Mouse (Mus musculus) hindbrain, postnatal 0 days (tissue): ENCODE measurements around the gene Gm9837. TPM values are rescaled to one million over a fixed set of nuclear protein-coding genes. Genes with fewer than 3 reads are reported as not detected.

Source experiments
- ATAC-seq: fragments of 200-750 bp; cut with Nextera tagmentation; 2 replicates; pipeline ENCODE4 v1.8.0; 2017; ENCODE audit warnings: mild to moderate bottlenecking, moderate TSS enrichment, moderate library complexity
- DNase-seq: peaks from one replicate; pipeline ENCODE4 v3.0.0-alpha.2; 2015; ENCODE audit warnings: low spot score
- H3K27ac ChIP-seq: fragments of 300-500 bp; sonication (generic); 2 replicates; pipeline ENCODE4 v1.5.1; 2014; ENCODE audit warnings: mild to moderate bottlenecking
- H3K27me3 ChIP-seq: fragments of 300-500 bp; sonication (generic); 2 replicates; pipeline ENCODE4 v1.6.1; 2014; ENCODE audit warnings: low read length, mixed read lengths; ENCODE audit not compliant: insufficient read depth
- H3K36me3 ChIP-seq: fragments of 300-500 bp; sonication (generic); 2 replicates; pipeline ENCODE4 v1.6.1; 2014; ENCODE audit warnings: low read length, mixed read lengths; ENCODE audit not compliant: insufficient read depth
- H3K4me1 ChIP-seq: fragments of 300-500 bp; sonication (generic); 2 replicates; pipeline ENCODE4 v1.6.1; 2014; ENCODE audit warnings: antibody characterized with exemption, low read length, mixed read lengths; ENCODE audit not compliant: insufficient read depth
- H3K4me2 ChIP-seq: fragments of 300-500 bp; sonication (generic); 2 replicates; pipeline ENCODE4 v1.6.1; 2014; ENCODE audit warnings: low read depth, mild to moderate bottlenecking, low read length, moderate library complexity, mixed read lengths
- H3K4me3 ChIP-seq: fragments of 300-500 bp; sonication (generic); 2 replicates; pipeline ENCODE4 v1.5.1; 2014; ENCODE audit warnings: low read length
- H3K9ac ChIP-seq: fragments of 300-500 bp; sonication (generic); replicated peaks from 2 replicates; pipeline ENCODE4 v1.6.1; 2014; ENCODE audit warnings: mild to moderate bottlenecking, low read length, moderate library complexity, mixed read lengths
- H3K9me3 ChIP-seq: fragments of 300-500 bp; sonication (generic); 2 replicates; pipeline ENCODE4 v1.6.1; 2016; ENCODE audit warnings: low read length, mixed read lengths
- CTCF ChIP-seq: IDR thresholded peaks from 2 replicates; pipeline ENCODE4 v1.5.1; 2016; ENCODE audit warnings: antibody characterized with exemption, control low read depth, low read depth
- WGBS: fragments of 180-500 bp; shearing (Covaris S2); extraction: QIAGEN DNeasy Blood & Tissue Kit; methylation state at CpG from one replicate; pipeline ENCODE4 v1.1.7; 2014; 5-methylcytosine and 5-hydroxymethylcytosine counted together
- polyA plus RNA-seq: library from polyadenylated mRNA; unstranded; fragments of >200 nt; fragmentation: Nextera tagmentation; extraction: Ambion mirVana; gene quantifications from 2 replicates; pipeline ENCODE4 v1.2.1, GENCODE M21; 2015
- total RNA-seq: library from RNA; depleted of rRNA; stranded (reverse); fragments of >200 nt; gene quantifications from 2 replicates; pipeline ENCODE4 v1.2.3, GENCODE M21; 2014

Gene Gm9837
- total and polyA plus RNA-seq, 2 experiments from 2014 or later = not detected

- Histone ChIP-seq H3K27ac (no peak within 1 kb of the TSS), H3K4me3 (peak within 1 kb of the TSS; percentile 38), H3K4me1 (no peaks in the 10 kb centered on the region), H3K4me2 (peak within 1 kb of the TSS; percentile 60), H3K27me3 (peaks cover 17% of the 10 kb centered on the region; the same call in 1 of the 2 replicates), H3K36me3 (no peaks in the 10 kb centered on the region), H3K9me3 (no peaks in the 10 kb centered on the region), H3K9ac (peak within 1 kb of the TSS; percentile 49)
- TF ChIP-seq CTCF = peak; percentile 51
- ATAC-seq (peak; percentile 43; the same call in 1 of the 2 replicates), DNase-seq (peak; percentile 53)
- 3% methylated on average over 42 of the region's 42 CpGs for WGBS
Observed at GRCm38 (mm10) chr11:53456474-53457371, 13.6 kb downstream of the Gm9837 start, which contains the start of the genes Gm10447 and Shroom1. Gm10447 (minus strand) TSS chr11:53457110. Shroom1 (plus strand) TSS chr11:53457205.

- WGBS = 82% methylated on average over 5 of the region's 5 CpGs
- H3K4me3 ChIP-seq = no peak overlapping the region
- no peaks in the 10 kb centered on the region for H3K9me3 ChIP-seq
- H3K36me3 ChIP-seq = no peaks in the 10 kb centered on the region
- no peak overlapping the region for H3K27ac ChIP-seq
- DNase-seq = no peak
- TF ChIP-seq CTCF = no peak
- 0 out of 2 replicates have a peak, but pooled peaks cover under 1% of the 10 kb centered on the region for H3K27me3 ChIP-seq
- H3K4me2 ChIP-seq = no peak overlapping the region
- no peak for ATAC-seq
- no peak overlapping the region for H3K9ac ChIP-seq
- H3K4me1 ChIP-seq = no peaks in the 10 kb centered on the region
Observed at GRCm38 (mm10) chr11:53453031-53453430, 17.2 kb downstream of the Gm9837 start.

GRCm38 (mm10) chr11:53452396-53452795, 17.9 kb downstream of the Gm9837 start:
- no peak for ATAC-seq
- DNase-seq = no peak
- WGBS = 92% methylated on average over 9 of the region's 9 CpGs
- H3K4me2 ChIP-seq = no peak overlapping the region
- no peaks in the 10 kb centered on the region for H3K4me1 ChIP-seq
- no peak overlapping the region for H3K27ac ChIP-seq
- no peak overlapping the region for H3K4me3 ChIP-seq
- no peaks in the 10 kb centered on the region for H3K27me3 ChIP-seq
- no peaks in the 10 kb centered on the region for H3K36me3 ChIP-seq
- TF ChIP-seq CTCF = no peak
- no peaks in the 10 kb centered on the region for H3K9me3 ChIP-seq
- H3K9ac ChIP-seq = no peak overlapping the region

GRCm38 (mm10) chr11:53451361-53451760, 18.9 kb downstream of the Gm9837 start:
- H3K4me1 ChIP-seq = no peaks in the 10 kb centered on the region
- no peak overlapping the region for H3K27ac ChIP-seq
- no peaks in the 10 kb centered on the region for H3K9me3 ChIP-seq
- DNase-seq (no peak), ATAC-seq (no peak)
- no peaks in the 10 kb centered on the region for H3K36me3 ChIP-seq
- no peak overlapping the region for H3K9ac ChIP-seq
- TF ChIP-seq CTCF = no peak
- WGBS = 78% methylated on average over 2 of the region's 2 CpGs
- H3K27me3 ChIP-seq = no peaks in the 10 kb centered on the region
- no peak overlapping the region for H3K4me3 ChIP-seq
- H3K4me2 ChIP-seq = no peak overlapping the region

- no peaks in the 10 kb centered on the region for H3K27me3 ChIP-seq
- H3K9ac ChIP-seq = no peak overlapping the region
- H3K4me1 ChIP-seq = no peaks in the 10 kb centered on the region
- DNase-seq (no peak), ATAC-seq (no peak)
- TF ChIP-seq CTCF = no peak
- no peaks in the 10 kb centered on the region for H3K9me3 ChIP-seq
- 56% methylated on average over 15 of the region's 15 CpGs for WGBS
- no peak overlapping the region for H3K27ac ChIP-seq
- H3K4me2 ChIP-seq = no peak overlapping the region
- H3K36me3 ChIP-seq = no peaks in the 10 kb centered on the region
- no peak overlapping the region for H3K4me3 ChIP-seq
Observed at GRCm38 (mm10) chr11:53450070-53450705, 20.1 kb downstream of the Gm9837 start.

GRCm38 (mm10) chr11:53448529-53448928, 21.8 kb downstream of the Gm9837 start:
- no peak for TF ChIP-seq CTCF
- H3K9ac ChIP-seq = no peak overlapping the region
- H3K27ac ChIP-seq = no peak overlapping the region; the same call in 1 of the 2 replicates
- peak; percentile 36 for DNase-seq
- no peaks in the 10 kb centered on the region for H3K36me3 ChIP-seq
- H3K4me2 ChIP-seq = no peak overlapping the region
- no peaks in the 10 kb centered on the region for H3K4me1 ChIP-seq
- no peak overlapping the region for H3K4me3 ChIP-seq
- no peaks in the 10 kb centered on the region for H3K27me3 ChIP-seq
- H3K9me3 ChIP-seq = no peaks in the 10 kb centered on the region
- ATAC-seq = no peak
- WGBS = 70% methylated on average over 1 of the region's 1 CpGs

GRCm38 (mm10) chr11:53447996-53448395, 22.3 kb downstream of the Gm9837 start:
- no peak for TF ChIP-seq CTCF
- DNase-seq (no peak), ATAC-seq (no peak)
- Histone ChIP-seq H3K36me3 (no peaks in the 10 kb centered on the region), H3K27ac (no peak overlapping the region), H3K4me1 (no peaks in the 10 kb centered on the region), H3K9me3 (no peaks in the 10 kb centered on the region), H3K4me2 (no peak overlapping the region), H3K9ac (no peak overlapping the region), H3K27me3 (no peaks in the 10 kb centered on the region), H3K4me3 (no peak overlapping the region)
- 81% methylated on average over 8 of the region's 8 CpGs for WGBS
